Mouse (Mus musculus) hindbrain, embryonic 16.5 days (tissue): ENCODE measurements around the gene Creg2. TPM values are rescaled to one million over a fixed set of nuclear protein-coding genes. Genes with fewer than 3 reads are reported as not detected.

Experiments
- ATAC-seq: fragments of 200-750 bp; cut with Nextera tagmentation; 2 replicates; pipeline ENCODE4 v1.8.0; 2017; ENCODE audit warnings: moderate TSS enrichment, moderate library complexity
- H3K27ac ChIP-seq: fragments of 300-500 bp; sonication (generic); 2 replicates; pipeline ENCODE4 v1.5.1; 2014; ENCODE audit warnings: low read depth, mild to moderate bottlenecking, control low read depth, low read length, moderate library complexity
- H3K27me3 ChIP-seq: fragments of 300-500 bp; sonication (generic); replicated peaks from 2 replicates; pipeline ENCODE4 v1.6.1; 2014; ENCODE audit warnings: low read length; ENCODE audit not compliant: control insufficient read depth, insufficient read depth
- H3K36me3 ChIP-seq: fragments of 300-500 bp; sonication (generic); 2 replicates; pipeline ENCODE4 v1.6.1; 2014; ENCODE audit warnings: mild to moderate bottlenecking, low read length, moderate library complexity, mixed read lengths; ENCODE audit not compliant: control insufficient read depth, insufficient read depth
- H3K4me1 ChIP-seq: fragments of 300-500 bp; sonication (generic); 2 replicates; pipeline ENCODE4 v1.6.1; 2014; ENCODE audit warnings: low read depth, low read length; ENCODE audit not compliant: control insufficient read depth, insufficient read depth
- H3K4me2 ChIP-seq: fragments of 300-500 bp; sonication (generic); 2 replicates; pipeline ENCODE4 v1.6.1; 2014; ENCODE audit warnings: mild to moderate bottlenecking, low read length, control low read depth, moderate library complexity
- H3K4me3 ChIP-seq: fragments of 300-500 bp; sonication (generic); 2 replicates; pipeline ENCODE4 v1.5.1; 2014; ENCODE audit warnings: mild to moderate bottlenecking, low read length, control low read depth, moderate library complexity
- H3K9ac ChIP-seq: fragments of 300-500 bp; sonication (generic); 2 replicates; pipeline ENCODE4 v1.6.1; 2014; ENCODE audit warnings: low read depth, mild to moderate bottlenecking, control low read depth, low read length, moderate library complexity
- H3K9me3 ChIP-seq: fragments of 300-500 bp; sonication (generic); 2 replicates; pipeline ENCODE4 v1.6.1; 2014; ENCODE audit warnings: mild to moderate bottlenecking, low read length, moderate library complexity; ENCODE audit not compliant: control insufficient read depth
- WGBS: fragments of 180-500 bp; shearing (Covaris S2); extraction: QIAGEN DNeasy Blood & Tissue Kit; methylation state at CpG from one replicate; pipeline ENCODE4 v1.1.7; 2014; 5-methylcytosine and 5-hydroxymethylcytosine counted together
- polyA plus RNA-seq: library from polyadenylated mRNA; unstranded; fragments of >200 nt; fragmentation: Nextera tagmentation; extraction: Ambion mirVana; gene quantifications from 2 replicates; pipeline ENCODE4 v1.2.1, GENCODE M21; 2015

Creg2 gene
- polyA plus RNA-seq, 1 experiment from 2014 or later = 12.5 TPM

DNA sequence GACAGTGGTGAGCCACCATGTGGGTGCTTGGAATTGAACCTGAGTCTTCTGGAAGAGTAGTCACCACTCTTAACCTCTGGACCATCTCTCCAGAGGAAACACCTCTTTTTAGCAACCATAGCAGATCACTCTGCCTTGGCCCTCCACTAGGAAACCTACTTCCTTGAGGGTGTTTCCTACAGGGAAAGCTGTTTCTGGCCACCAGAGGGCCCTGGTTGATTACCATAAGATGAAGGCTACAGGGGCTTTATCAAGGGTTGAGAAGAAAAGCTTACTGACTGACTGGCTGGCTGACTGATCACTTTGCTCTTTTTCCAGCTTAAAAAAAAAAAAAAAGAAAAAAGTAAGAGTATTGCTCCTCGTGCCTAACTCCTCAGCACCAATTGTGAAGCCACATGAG is 34.6 kb upstream of the Creg2 start:
- Histone ChIP-seq H3K4me3 (no peak overlapping the region), H3K27me3 (no peaks in the 10 kb centered on the region), H3K36me3 (no peaks in the 10 kb centered on the region), H3K4me1 (no peaks in the 10 kb centered on the region), H3K4me2 (no peak overlapping the region), H3K9me3 (no peaks in the 10 kb centered on the region), H3K27ac (no peak overlapping the region), H3K9ac (no peak overlapping the region)
- WGBS = 4% methylated on average over 1 of the region's 1 CpGs
- peak; percentile 76; the same call in 1 of the 2 replicates for ATAC-seq

GRCm38 (mm10) chr1:39681638-39682037 is 30.4 kb upstream of the Creg2 start:
- H3K36me3 ChIP-seq = no peaks in the 10 kb centered on the region
- ATAC-seq = no peak
- no peaks in the 10 kb centered on the region for H3K9me3 ChIP-seq
- no peak overlapping the region for H3K4me2 ChIP-seq
- WGBS = 94% methylated on average over 5 of the region's 5 CpGs
- no peak overlapping the region for H3K4me3 ChIP-seq
- H3K27ac ChIP-seq = no peak overlapping the region
- H3K9ac ChIP-seq = no peak overlapping the region
- no peaks in the 10 kb centered on the region for H3K27me3 ChIP-seq
- H3K4me1 ChIP-seq = no peaks in the 10 kb centered on the region

DNA sequence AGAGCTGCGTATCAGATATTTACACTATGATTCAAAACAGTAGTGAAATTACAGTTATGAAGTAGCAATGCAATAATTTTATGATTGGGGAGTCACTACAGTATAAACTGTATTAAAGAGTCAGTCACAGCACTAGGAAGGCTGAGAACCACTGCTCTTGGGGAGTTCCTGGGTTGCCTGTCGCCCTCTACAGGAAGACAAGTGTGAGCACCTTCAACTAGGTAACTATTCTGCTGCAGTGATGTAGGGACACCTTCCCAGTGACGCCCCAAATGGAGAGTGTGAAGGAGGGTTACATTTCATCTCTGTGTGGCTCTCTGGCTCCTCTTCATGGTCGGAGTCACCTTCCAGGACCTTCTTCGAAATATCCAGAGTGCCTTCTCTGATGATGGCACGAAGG is 29.3 kb upstream of the Creg2 start:
- Histone ChIP-seq H3K4me3 (no peak overlapping the region), H3K4me1 (no peaks in the 10 kb centered on the region), H3K4me2 (no peak overlapping the region), H3K27me3 (no peaks in the 10 kb centered on the region), H3K36me3 (no peaks in the 10 kb centered on the region), H3K9me3 (no peaks in the 10 kb centered on the region), H3K9ac (no peak overlapping the region), H3K27ac (no peak overlapping the region)
- ATAC-seq = no peak
- WGBS = 76% methylated on average over 6 of the region's 6 CpGs

DNA sequence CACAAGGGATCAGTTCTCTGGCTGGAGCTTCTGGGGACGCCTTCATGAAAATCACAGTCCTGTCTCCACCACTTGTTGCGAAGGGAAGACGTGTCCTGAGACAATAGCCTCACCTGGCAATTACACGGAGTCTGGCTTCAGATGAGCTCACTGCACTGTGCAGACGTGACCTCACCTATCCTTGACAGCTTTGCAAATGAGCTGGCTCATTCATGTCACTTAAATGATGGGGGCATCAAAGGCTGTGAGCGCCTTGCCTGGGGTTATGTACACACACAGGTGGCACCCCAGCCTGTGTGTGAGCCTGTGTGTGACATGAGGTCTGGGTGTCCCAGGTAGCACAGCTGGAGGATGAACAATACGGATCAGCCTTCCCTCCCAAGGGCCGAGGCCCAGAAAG is 27.6 kb upstream of the Creg2 start:
- Histone ChIP-seq H3K27ac (no peak overlapping the region), H3K9me3 (no peaks in the 10 kb centered on the region), H3K4me3 (no peak overlapping the region), H3K4me1 (no peaks in the 10 kb centered on the region), H3K27me3 (no peaks in the 10 kb centered on the region), H3K9ac (no peak overlapping the region), H3K4me2 (no peak overlapping the region), H3K36me3 (no peaks in the 10 kb centered on the region)
- no peak for ATAC-seq
- 74% methylated on average over 8 of the region's 8 CpGs for WGBS

DNA sequence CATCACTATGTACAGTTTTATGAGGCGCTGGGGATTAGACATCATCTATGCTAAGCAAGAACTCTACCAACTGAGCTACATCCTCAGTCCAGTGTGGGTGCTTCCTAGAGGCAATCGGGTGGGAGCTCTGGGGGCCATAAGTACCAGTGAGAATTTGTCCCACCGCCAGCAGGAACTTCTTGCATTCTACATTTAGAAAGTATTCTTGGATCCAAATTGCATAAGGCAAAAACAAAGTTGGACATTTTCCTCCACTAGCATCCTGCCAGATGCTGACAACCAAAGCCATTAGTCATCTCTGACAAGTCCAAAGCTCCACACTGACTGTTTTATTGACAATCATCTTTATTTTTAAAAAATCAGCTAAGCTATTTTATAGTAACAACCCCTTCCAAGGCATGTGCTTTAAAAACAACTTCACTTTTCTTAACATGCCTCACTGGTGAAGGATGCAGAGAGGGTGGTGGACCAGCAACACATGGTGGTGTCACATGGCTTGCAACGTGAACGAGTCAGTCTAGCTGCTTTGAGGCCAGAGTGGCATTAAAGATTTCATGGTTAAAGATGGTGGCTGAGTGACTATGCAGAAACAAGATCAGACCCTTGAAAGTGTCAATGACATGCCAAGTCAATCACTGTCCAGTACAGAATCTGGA is 25.1 kb upstream of the Creg2 start:
- Histone ChIP-seq H3K4me3 (no peak overlapping the region), H3K27ac (no peak overlapping the region), H3K4me2 (no peak overlapping the region), H3K9me3 (no peaks in the 10 kb centered on the region), H3K4me1 (no peaks in the 10 kb centered on the region), H3K27me3 (no peaks in the 10 kb centered on the region), H3K36me3 (no peaks in the 10 kb centered on the region), H3K9ac (no peak overlapping the region)
- ATAC-seq = no peak
- 85% methylated on average over 5 of the region's 5 CpGs for WGBS

GRCm38 (mm10) chr1:39672362-39673105 is 21.3 kb upstream of the Creg2 start:
- no peak overlapping the region for H3K27ac ChIP-seq
- 75% methylated on average over 9 of the region's 9 CpGs for WGBS

DNA sequence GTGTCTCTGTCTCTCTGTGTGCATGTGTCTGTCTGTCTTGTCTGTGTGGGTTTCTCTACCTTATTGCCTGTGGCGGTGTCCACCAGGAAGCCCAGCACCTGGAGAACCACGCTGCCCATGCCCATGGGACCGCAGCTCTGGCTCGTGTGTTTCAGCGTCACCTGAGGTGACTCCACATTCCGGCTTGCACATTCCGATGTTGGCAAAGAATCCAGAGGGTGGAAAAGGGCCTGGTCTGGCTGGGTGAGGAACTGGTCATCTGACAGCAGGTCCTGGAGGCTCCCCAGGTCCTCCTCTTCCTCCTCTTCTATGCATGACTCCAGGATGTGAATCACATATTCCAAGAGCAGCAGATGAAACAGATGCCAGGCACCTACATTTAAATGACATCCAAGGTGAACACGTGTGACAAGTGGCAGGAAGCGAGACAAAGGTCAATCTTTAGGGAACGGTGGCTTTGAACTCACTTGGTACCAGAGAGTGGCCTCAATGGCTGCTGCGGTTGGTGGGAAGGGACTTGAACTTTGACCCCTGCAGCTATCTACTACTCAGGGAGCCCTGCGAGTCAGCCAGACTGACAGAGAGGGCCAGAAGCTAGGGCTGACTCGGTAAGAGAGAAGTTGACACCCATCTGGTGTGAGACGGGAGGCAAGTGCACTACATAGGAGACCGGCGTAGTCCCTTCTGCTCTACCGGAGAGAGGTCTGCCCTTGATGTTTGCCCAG is 19.1 kb upstream of the Creg2 start:
- H3K9me3 ChIP-seq = no peaks in the 10 kb centered on the region
- no peak overlapping the region for H3K9ac ChIP-seq
- 91% methylated on average over 17 of the region's 17 CpGs for WGBS
- no peaks in the 10 kb centered on the region for H3K4me1 ChIP-seq
- no peak overlapping the region for H3K4me2 ChIP-seq
- no peak overlapping the region for H3K4me3 ChIP-seq
- no peaks in the 10 kb centered on the region for H3K36me3 ChIP-seq
- no peak for ATAC-seq
- H3K27ac ChIP-seq = no peak overlapping the region
- H3K27me3 ChIP-seq = no peaks in the 10 kb centered on the region

More at GRCm38 (mm10) chr1:39672362-39673105, 21.3 kb upstream of the Creg2 start:
- ATAC-seq = no peak
- H3K9ac ChIP-seq = no peak overlapping the region
- H3K27me3 ChIP-seq = no peaks in the 10 kb centered on the region
- no peak overlapping the region for H3K4me2 ChIP-seq
- no peaks in the 10 kb centered on the region for H3K4me1 ChIP-seq
- no peak overlapping the region for H3K4me3 ChIP-seq
- H3K36me3 ChIP-seq = no peaks in the 10 kb centered on the region
- no peaks in the 10 kb centered on the region for H3K9me3 ChIP-seq

DNA sequence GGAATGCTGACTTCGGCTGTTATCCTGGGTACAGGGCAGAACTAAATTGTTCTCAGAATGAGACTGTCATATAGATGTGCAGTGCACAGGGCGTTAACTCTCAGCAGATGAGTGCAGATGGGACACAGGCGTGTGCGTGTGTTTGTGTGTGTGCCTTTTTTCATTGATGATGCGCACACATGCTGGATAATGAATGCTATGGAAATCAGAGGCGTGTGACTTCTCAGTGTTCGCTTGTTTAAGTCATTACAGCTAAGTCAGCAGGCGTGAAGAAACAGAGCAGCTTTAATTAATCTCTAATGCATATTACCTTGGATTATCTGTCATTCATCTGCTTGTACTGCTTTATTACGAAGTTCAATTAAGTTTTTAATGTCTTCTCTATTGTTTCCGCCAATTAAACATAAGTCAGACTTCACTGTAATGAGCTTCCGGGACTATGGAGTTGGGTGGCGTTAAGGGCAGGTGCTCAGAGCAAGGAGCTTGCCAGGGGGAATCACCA is 15.5 kb upstream of the Creg2 start:
- ATAC-seq = peak; percentile 60
- H3K36me3 ChIP-seq = no peaks in the 10 kb centered on the region

DNA sequence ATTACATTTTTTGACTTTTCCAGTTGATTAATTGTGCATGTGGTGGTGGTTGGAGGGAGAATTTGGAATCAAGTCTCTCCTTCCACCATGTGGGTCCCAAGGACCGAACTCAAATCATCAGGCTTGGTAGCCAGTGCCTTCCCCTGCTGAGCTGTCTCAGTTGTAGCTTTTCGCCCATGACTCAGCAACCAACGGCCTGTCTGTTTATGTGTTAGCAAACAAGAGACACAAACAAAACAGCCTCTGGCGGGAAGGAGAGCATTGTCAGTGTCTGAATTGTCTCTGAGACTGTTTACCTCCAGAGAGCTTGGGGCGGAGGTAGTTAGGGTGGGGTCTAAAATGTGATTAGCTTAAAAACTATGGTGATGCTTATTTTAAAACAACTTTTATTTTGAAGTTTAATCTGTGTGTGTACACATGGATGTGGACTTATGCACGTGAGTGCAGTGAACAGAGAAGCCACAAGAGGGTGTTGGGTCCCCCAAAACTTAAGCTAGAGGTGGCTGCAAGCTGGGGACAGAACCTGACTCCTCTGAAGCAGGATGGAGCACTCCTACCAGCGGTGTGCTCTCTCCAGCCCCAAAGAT is 12.9 kb upstream of the Creg2 start:
- H3K36me3 ChIP-seq = no peaks in the 10 kb centered on the region
- no peaks in the 10 kb centered on the region for H3K4me1 ChIP-seq
- WGBS = 85% methylated on average over 7 of the region's 7 CpGs
- H3K9ac ChIP-seq = no peak overlapping the region
- H3K4me2 ChIP-seq = no peak overlapping the region
- H3K27me3 ChIP-seq = no peaks in the 10 kb centered on the region
- peaks cover 2% of the 10 kb centered on the region; the same call in 1 of the 2 replicates for H3K9me3 ChIP-seq
- no peak overlapping the region for H3K27ac ChIP-seq
- no peak for ATAC-seq
- H3K4me3 ChIP-seq = no peak overlapping the region

More for the DNA sequence above, 15.5 kb upstream of the Creg2 start:
- no peaks in the 10 kb centered on the region for H3K27me3 ChIP-seq
- H3K9ac ChIP-seq = no peak overlapping the region
- H3K4me3 ChIP-seq = no peak overlapping the region
- H3K4me1 ChIP-seq = no peaks in the 10 kb centered on the region
- no peak overlapping the region for H3K27ac ChIP-seq
- H3K4me2 ChIP-seq = no peak overlapping the region
- 52% methylated on average over 12 of the region's 12 CpGs for WGBS
- H3K9me3 ChIP-seq = peaks cover 2% of the 10 kb centered on the region; the same call in 1 of the 2 replicates
